Mouse (Mus musculus) kidney, embryonic 15.5 days (tissue): ENCODE data around the gene Adcy4. TPM values are rescaled to one million over a fixed set of nuclear protein-coding genes. Genes with fewer than 3 reads are reported as not detected.

Source experiments
- ATAC-seq: fragments of 200-750 bp; cut with Nextera tagmentation; replicated peaks from 2 replicates; pipeline ENCODE4 v1.8.0; 2017; ENCODE audit warnings: moderate TSS enrichment; ENCODE audit not compliant: low FRiP score
- H3K27ac ChIP-seq: fragments of 300-500 bp; sonication (generic); 2 replicates; pipeline ENCODE4 v1.5.1; 2015; ENCODE audit warnings: mild to moderate bottlenecking, inconsistent platforms
- H3K27me3 ChIP-seq: fragments of 300-500 bp; sonication (generic); 2 replicates; pipeline ENCODE4 v1.6.1; 2015; ENCODE audit warnings: inconsistent platforms
- H3K36me3 ChIP-seq: fragments of 300-500 bp; sonication (generic); 2 replicates; pipeline ENCODE4 v1.6.1; 2015; ENCODE audit warnings: inconsistent platforms
- H3K4me1 ChIP-seq: fragments of 300-500 bp; sonication (generic); 2 replicates; pipeline ENCODE4 v1.6.1; 2015; ENCODE audit warnings: inconsistent platforms
- H3K4me2 ChIP-seq: fragments of 300-500 bp; sonication (generic); 2 replicates; pipeline ENCODE4 v1.6.1; 2015; ENCODE audit warnings: moderate library complexity, mild to moderate bottlenecking, inconsistent platforms
- H3K4me3 ChIP-seq: fragments of 300-500 bp; sonication (generic); replicated peaks from 2 replicates; pipeline ENCODE4 v1.5.1; 2015; ENCODE audit warnings: mild to moderate bottlenecking, inconsistent platforms
- H3K9ac ChIP-seq: fragments of 300-500 bp; sonication (generic); 2 replicates; pipeline ENCODE4 v1.6.1; 2015; ENCODE audit warnings: mild to moderate bottlenecking, inconsistent platforms
- H3K9me3 ChIP-seq: fragments of 300-500 bp; sonication (generic); replicated peaks from 2 replicates; pipeline ENCODE4 v1.6.1; 2016; ENCODE audit warnings: inconsistent platforms
- WGBS: fragments of 180-500 bp; shearing (Covaris S2); methylation state at CpG from one replicate; pipeline ENCODE4 v1.1.7; 2015; ENCODE audit warnings: mixed read lengths; 5-methylcytosine and 5-hydroxymethylcytosine counted together
- polyA plus RNA-seq: library from polyadenylated mRNA; unstranded; fragments of >200 nt; fragmentation: Nextera tagmentation; extraction: Ambion mirVana; gene quantifications from 2 replicates; pipeline ENCODE4 v1.2.1, GENCODE M21; 2015

Gene Adcy4
- 13.9 and 15.8 TPM in 2 replicates for polyA plus RNA-seq

- Histone ChIP-seq H3K27me3 (peaks cover 45% of the 10 kb centered on the region), H3K36me3 (no peaks in the 10 kb centered on the region), H3K9ac (peak within 1 kb of the TSS; percentile 50), H3K4me2 (peak within 1 kb of the TSS; percentile 83), H3K4me1 (peaks cover 56% of the 10 kb centered on the region), H3K9me3 (no peaks in the 10 kb centered on the region), H3K4me3 (peak within 1 kb of the TSS; percentile 51), H3K27ac (peak within 1 kb of the TSS; percentile 89)
- ATAC-seq: no peak
- WGBS: 4% methylated on average over 13 of the region's 13 CpGs
Observed at GRCm38 (mm10) chr14:55783958-55784235, at the start of gene Adcy4. Adcy4 (minus strand) TSS chr14:55784095.

- H3K27ac ChIP-seq: no peak overlapping the region
- ATAC-seq: no peak
- WGBS: 80% methylated on average over 4 of the region's 4 CpGs
- no peak overlapping the region for H3K9ac ChIP-seq
- H3K4me3 ChIP-seq: no peak overlapping the region
- H3K4me2 ChIP-seq: no peak overlapping the region
- peaks cover 38% of the 10 kb centered on the region for H3K36me3 ChIP-seq
- H3K4me1 ChIP-seq: peaks cover 33% of the 10 kb centered on the region
- H3K9me3 ChIP-seq: no peaks in the 10 kb centered on the region
- H3K27me3 ChIP-seq: no peaks in the 10 kb centered on the region
Observed at GRCm38 (mm10) chr14:55833126-55833525, 49.2 kb upstream of the Adcy4 start.

- ATAC-seq: no peak
- no peak overlapping the region for H3K9ac ChIP-seq
- H3K27ac ChIP-seq: no peak overlapping the region
- H3K27me3 ChIP-seq: 0 out of 2 replicates have a peak, but pooled peaks cover 6% of the 10 kb centered on the region
- H3K4me3 ChIP-seq: no peak overlapping the region
- H3K9me3 ChIP-seq: no peaks in the 10 kb centered on the region; the same call in 1 of the 2 replicates
- no peak overlapping the region for H3K4me2 ChIP-seq
- peaks cover 43% of the 10 kb centered on the region for H3K36me3 ChIP-seq
- H3K4me1 ChIP-seq: peaks cover 56% of the 10 kb centered on the region
- WGBS: 77% methylated on average over 4 of the region's 4 CpGs
Observed at GRCm38 (mm10) chr14:55830331-55830730, 46.4 kb upstream of the Adcy4 start.

- no peak overlapping the region for H3K27ac ChIP-seq
- H3K9ac ChIP-seq: no peak overlapping the region
- ATAC-seq: no peak
- H3K4me1 ChIP-seq: peaks cover 56% of the 10 kb centered on the region
- H3K9me3 ChIP-seq: no peaks in the 10 kb centered on the region; the same call in 1 of the 2 replicates
- no peak overlapping the region for H3K4me3 ChIP-seq
- WGBS: 92% methylated on average over 16 of the region's 16 CpGs
- no peak overlapping the region for H3K4me2 ChIP-seq
- peaks cover 43% of the 10 kb centered on the region for H3K36me3 ChIP-seq
- H3K27me3 ChIP-seq: 0 out of 2 replicates have a peak, but pooled peaks cover 6% of the 10 kb centered on the region
Observed at GRCm38 (mm10) chr14:55829854-55830253, 46.0 kb upstream of the Adcy4 start.

GRCm38 (mm10) chr14:55828716-55829263, 44.9 kb upstream of the Adcy4 start:
- Histone ChIP-seq H3K9me3 (no peaks in the 10 kb centered on the region; the same call in 1 of the 2 replicates), H3K4me3 (no peak overlapping the region), H3K4me1 (peaks cover 60% of the 10 kb centered on the region), H3K4me2 (peak overlapping the region; percentile 25; the same call in 1 of the 2 replicates), H3K9ac (no peak overlapping the region), H3K36me3 (peaks cover 42% of the 10 kb centered on the region), H3K27ac (peak overlapping the region; percentile 52), H3K27me3 (0 out of 2 replicates have a peak, but pooled peaks cover 6% of the 10 kb centered on the region)
- ATAC-seq: no peak; the same call in 1 of the 2 replicates
- 15% methylated on average over 3 of the region's 3 CpGs for WGBS

- peak overlapping the region; percentile 25 for H3K27ac ChIP-seq
- WGBS: 14% methylated on average over 41 of the region's 41 CpGs
- no peak for ATAC-seq
- H3K4me1 ChIP-seq: peaks cover 70% of the 10 kb centered on the region
- peak overlapping the region; percentile 71 for H3K4me3 ChIP-seq
- H3K27me3 ChIP-seq: 0 out of 2 replicates have a peak, but pooled peaks cover 6% of the 10 kb centered on the region
- H3K9me3 ChIP-seq: no peaks in the 10 kb centered on the region; the same call in 1 of the 2 replicates
- peak overlapping the region; percentile 90 for H3K4me2 ChIP-seq
- H3K9ac ChIP-seq: peak overlapping the region; percentile 83
- peaks cover 31% of the 10 kb centered on the region for H3K36me3 ChIP-seq
Observed at GRCm38 (mm10) chr14:55826551-55827340, 42.9 kb upstream of the Adcy4 start.

GRCm38 (mm10) chr14:55826142-55826541, 42.2 kb upstream of the Adcy4 start:
- Histone ChIP-seq H3K9ac (peak overlapping the region; percentile 83), H3K27me3 (0 out of 2 replicates have a peak, but pooled peaks cover 6% of the 10 kb centered on the region), H3K4me2 (peak overlapping the region; percentile 90), H3K36me3 (peaks cover 25% of the 10 kb centered on the region), H3K9me3 (no peaks in the 10 kb centered on the region; the same call in 1 of the 2 replicates), H3K27ac (peak overlapping the region; percentile 98), H3K4me3 (peak overlapping the region; percentile 71), H3K4me1 (peaks cover 70% of the 10 kb centered on the region)
- ATAC-seq: no peak
- WGBS: 7% methylated on average over 15 of the region's 15 CpGs

GRCm38 (mm10) chr14:55825216-55826051, 41.5 kb upstream of the Adcy4 start:
- Histone ChIP-seq H3K4me1 (peaks cover 70% of the 10 kb centered on the region), H3K27ac (peak overlapping the region; percentile 98), H3K4me2 (peak overlapping the region; percentile 90), H3K4me3 (peak overlapping the region; percentile 71), H3K36me3 (peaks cover 18% of the 10 kb centered on the region), H3K9me3 (no peaks in the 10 kb centered on the region; the same call in 1 of the 2 replicates), H3K9ac (peak overlapping the region; percentile 83), H3K27me3 (0 out of 2 replicates have a peak, but pooled peaks cover 6% of the 10 kb centered on the region)
- no peak for ATAC-seq
- WGBS: under 1% methylated on average over 20 of the region's 37 CpGs

GRCm38 (mm10) chr14:55824481-55825215, 40.8 kb upstream of the Adcy4 start:
- peaks cover 10% of the 10 kb centered on the region for H3K36me3 ChIP-seq
- 1% methylated on average over 32 of the region's 32 CpGs for WGBS
- H3K9me3 ChIP-seq: no peaks in the 10 kb centered on the region; the same call in 1 of the 2 replicates
- 0 out of 2 replicates have a peak, but pooled peaks cover 6% of the 10 kb centered on the region for H3K27me3 ChIP-seq
- H3K4me1 ChIP-seq: peaks cover 67% of the 10 kb centered on the region
- ATAC-seq: no peak
- H3K4me2 ChIP-seq: peak overlapping the region; percentile 90
- H3K4me3 ChIP-seq: peak overlapping the region; percentile 71
- H3K9ac ChIP-seq: peak overlapping the region; percentile 83
- peak overlapping the region; percentile 98 for H3K27ac ChIP-seq

GRCm38 (mm10) chr14:55824001-55824480, 40.1 kb upstream of the Adcy4 start:
- peaks cover 5% of the 10 kb centered on the region; the same call in 1 of the 2 replicates for H3K36me3 ChIP-seq
- H3K4me3 ChIP-seq: peak overlapping the region; percentile 71
- no peaks in the 10 kb centered on the region; the same call in 1 of the 2 replicates for H3K9me3 ChIP-seq
- under 1% methylated on average over 10 of the region's 10 CpGs for WGBS
- H3K9ac ChIP-seq: peak overlapping the region; percentile 83
- ATAC-seq: peak; percentile 19
- H3K4me2 ChIP-seq: peak overlapping the region; percentile 90
- 0 out of 2 replicates have a peak, but pooled peaks cover 6% of the 10 kb centered on the region for H3K27me3 ChIP-seq
- H3K27ac ChIP-seq: peak overlapping the region; percentile 98
- peaks cover 62% of the 10 kb centered on the region for H3K4me1 ChIP-seq
